Mouse (Mus musculus): ENCODE results near the gene Trio.

Trio gene

DNA sequence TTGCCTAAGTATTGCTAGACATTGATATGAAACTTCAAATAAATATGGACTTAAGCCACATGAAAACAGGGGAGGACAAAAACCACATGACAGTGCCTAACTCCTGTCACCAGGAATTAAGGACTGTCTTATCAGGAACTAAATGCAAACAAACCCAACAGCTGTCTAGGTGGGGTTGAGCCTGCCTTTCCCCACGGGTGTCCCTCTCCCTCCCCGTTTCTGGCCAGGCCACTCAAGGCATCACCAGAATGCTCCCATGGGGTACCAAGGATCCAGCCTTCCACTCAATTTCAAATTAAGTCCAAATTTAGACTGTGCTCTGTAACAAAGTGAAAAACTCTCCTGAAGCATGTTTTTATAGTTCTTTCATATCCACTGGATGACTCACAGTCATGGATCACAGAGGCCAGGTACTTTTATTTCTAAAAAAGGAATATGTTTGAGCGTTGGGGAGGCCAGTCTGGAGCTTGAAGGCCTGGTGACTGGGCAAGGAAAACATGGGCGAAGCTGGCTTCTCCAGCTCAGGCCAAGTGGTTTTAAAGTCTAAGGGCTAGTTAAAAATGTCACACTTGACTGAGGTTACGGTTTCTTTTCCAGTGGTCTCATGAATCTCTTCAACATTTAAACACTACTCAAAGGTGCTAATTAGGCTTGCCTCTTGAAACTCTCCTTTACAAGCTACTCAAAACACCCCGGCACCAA is 33.6 kb downstream of the Trio start:
- DNase-seq (ENCODE audit: low spot score): no peak

GRCm38 (mm10) chr15:27991066-27991701 is 34.5 kb downstream of the Trio start:
- DNase-seq (ENCODE audit: low spot score): no peak

- DNase-seq (ENCODE audit: low spot score): no peak
Measured at GRCm38 (mm10) chr15:27987979-27988378, 37.7 kb downstream of the Trio start.

DNA sequence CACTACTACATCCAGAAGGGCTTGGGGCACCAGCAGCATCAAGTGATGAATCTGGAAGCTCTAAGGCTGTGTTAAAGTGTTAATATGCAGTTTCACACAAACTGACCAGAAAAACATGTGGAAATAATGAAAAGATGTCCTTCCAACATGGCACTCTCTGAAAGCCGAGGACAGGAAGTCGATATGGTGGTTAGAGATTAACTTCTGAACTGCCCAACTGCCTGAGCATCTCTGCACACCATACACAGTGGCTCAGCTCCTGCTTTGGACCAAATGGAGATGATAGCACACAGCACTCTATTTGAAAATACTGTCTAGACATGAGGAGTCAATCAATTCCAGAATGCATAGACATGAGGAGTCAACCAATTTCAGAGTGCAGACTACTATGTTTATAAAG is 40.8 kb downstream of the Trio start:
- DNase-seq (ENCODE audit: low spot score): no peak

DNA sequence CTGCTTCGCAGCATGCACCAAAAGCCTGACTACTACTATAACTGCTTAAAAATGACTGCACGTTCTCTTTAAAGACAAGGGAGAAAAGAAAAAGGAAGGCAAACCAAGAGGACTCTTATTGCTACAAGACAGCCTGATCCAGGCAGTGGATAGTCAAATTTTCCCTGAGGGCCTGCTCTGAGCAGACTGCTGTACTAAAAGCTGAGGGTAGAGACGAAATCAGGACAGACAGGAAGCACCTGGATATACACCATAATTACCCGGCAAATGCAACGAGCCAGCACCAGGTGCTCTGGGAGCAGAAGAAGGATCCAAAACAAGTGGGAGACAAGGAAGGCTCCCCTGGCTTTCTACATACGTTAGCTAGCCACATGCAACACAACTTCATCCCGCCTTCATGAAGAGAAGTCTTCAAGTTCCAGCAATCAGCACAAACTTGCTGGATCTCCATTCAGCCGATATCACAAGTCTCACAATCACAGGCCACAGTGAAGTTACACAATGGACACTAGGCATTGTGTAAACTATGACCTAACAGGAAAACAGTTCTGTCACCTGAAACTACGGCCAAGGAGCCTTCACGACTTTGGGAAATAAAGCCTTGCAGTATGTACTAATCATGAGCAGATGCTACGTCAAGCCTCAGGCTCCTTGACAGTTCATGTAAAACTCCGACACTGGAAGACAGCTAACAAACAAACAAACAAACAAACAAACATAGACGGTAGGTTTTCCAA is 43.7 kb downstream of the Trio start:
- peak; percentile 10 for DNase-seq (ENCODE audit: low spot score)

GRCm38 (mm10) chr15:27981258-27981657 is 44.4 kb downstream of the Trio start:
- DNase-seq (ENCODE audit: low spot score): no peak

- DNase-seq (ENCODE audit: low spot score): no peak
Measured at GRCm38 (mm10) chr15:27980436-27980835, 45.2 kb downstream of the Trio start.

DNA sequence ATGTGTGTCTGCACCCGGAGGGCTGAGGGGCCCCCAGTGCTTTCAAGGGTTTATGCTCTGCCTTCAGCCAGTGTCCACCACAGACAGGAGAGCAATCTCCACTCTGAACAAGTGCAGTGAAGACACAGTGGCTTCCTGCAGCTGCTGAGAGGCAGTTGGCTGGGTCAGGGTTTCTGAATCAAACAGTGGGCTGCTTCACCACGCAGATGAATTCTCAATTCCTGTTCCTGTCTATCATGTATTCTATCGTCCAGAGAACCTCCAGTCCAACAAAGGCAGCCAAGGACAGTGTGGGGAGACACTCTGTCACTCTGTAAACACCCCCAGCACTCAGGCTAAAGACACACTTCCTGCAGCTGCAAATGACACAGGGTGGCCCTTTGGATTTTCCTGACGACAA is 48.7 kb downstream of the Trio start:
- DNase-seq (ENCODE audit: low spot score): no peak

DNA sequence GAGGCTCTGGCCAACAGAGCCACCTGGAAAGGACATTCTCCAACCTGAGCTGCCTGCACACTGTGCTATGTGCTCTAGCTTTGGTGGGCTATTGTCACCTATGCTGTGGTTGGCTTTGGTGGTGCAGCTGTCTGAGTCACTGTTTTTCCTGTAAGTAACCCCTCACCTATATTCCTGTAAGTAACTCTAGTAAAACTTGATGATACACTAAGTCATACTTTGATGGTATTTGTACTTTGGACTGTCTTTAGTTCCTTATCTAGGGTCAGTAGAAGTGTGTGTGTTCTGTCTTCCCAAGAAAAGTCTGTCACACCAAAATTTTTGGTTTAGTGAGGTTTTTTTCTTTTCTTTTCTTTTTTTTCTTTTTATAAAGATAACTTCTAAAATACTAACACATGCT is 49.3 kb downstream of the Trio start:
- no peak for DNase-seq (ENCODE audit: low spot score)

GRCm38 (mm10) chr15:27974637-27975036 is 51.0 kb downstream of the Trio start:
- no peak for DNase-seq (ENCODE audit: low spot score)

GRCm38 (mm10) chr15:27968183-27968582 is 57.5 kb downstream of the Trio start:
- no peak for DNase-seq (ENCODE audit: low spot score)

DNA sequence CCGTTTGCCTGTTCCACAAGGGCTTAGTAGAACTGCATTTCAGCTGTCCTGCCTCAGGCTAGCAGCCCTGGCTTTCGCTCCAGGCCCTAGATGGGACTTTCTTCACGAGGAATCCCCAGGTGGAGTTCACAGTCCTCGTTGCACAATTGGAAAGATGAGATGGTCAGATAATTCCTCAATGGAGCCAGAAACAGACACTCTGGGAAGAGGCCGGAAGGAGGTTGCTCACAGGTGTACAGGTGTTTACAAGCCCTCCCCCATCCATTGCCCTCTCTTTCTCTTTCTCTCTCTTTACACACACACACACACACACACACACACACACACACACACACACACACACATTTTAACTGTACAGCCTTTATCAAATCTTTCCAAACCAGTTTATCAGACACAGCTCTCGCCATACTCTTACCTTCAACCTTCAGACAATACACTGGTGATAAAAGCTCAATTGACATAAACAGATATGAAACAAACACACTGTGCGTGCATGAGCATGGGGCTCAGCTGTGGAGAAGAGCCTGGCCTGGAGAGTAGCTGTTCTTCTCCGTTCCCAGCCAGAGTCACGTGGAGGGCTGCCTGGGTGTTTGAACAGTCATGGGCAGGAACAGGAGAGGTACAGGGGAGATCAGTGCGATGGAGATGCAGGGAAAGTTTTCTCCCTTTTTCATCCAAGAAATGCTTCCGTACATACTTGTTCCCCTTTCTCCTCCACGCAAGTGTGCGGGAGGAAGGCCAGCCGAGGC is 58.3 kb downstream of the Trio start:
- DNase-seq (ENCODE audit: low spot score): no peak

DNA sequence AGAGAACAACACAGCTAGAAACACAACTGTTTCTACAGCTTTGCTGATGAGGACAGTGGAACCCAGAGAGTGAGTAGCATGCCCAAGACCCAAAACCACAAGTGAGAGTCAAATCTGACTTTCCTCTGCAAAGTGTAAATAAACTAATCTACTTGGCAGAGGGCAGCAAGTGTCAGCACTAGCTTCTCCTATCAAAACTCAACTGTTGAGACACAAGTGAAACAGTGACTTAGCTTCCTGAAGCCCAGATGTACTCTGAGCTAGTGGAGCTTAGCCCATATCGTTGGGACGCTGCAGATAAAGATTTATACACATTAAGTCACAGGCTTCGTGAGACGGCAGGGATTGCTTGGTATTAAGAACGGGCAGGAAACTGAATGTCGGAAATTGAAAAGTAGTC is 60.8 kb downstream of the Trio start:
- no peak for DNase-seq (ENCODE audit: low spot score)

DNA sequence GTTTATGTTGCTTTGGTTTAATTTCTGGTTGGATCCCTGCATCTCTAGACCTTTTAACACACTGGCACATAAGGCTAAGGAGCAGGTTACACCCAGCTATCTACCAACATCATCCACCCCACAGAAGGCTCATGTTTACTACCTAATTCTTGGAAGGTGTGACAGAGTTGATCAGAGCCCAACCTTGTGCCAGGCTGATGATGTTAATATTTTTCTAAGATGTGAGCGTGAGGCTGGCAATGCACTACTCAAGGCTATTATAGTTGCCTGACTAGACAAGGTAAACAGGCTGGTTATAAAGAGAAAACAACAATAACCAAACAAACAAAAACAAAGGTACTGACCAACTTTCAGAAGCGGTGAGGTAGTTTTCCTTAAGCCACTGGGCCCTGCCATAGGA is 62.1 kb downstream of the Trio start:
- DNase-seq (ENCODE audit: low spot score): no peak

GRCm38 (mm10) chr15:27960642-27961041 is 65.0 kb downstream of the Trio start:
- no peak for DNase-seq (ENCODE audit: low spot score)

GRCm38 (mm10) chr15:27957867-27958266 is 67.8 kb downstream of the Trio start:
- DNase-seq (ENCODE audit: low spot score): no peak

- no peak for DNase-seq (ENCODE audit: low spot score)
Measured at GRCm38 (mm10) chr15:27955614-27956013, 70.0 kb downstream of the Trio start.

DNA sequence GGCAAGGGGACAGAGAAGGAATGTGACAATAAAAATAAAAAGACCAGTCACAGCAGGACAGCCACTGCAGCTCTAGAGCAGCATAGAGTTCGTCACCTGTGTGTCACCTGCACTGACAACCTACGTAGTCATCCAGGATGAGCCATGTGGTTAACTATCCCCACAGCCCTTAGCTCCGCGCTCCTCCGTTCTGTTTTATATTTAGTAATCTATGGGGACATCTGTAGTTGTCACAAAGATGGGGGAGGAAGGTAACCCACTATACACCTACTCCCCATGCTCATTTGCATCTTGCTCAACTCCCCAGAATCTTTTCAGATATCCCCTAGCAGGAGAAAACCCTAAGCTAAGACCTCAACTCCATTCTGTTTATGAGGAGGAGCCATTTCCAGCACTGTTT is 71.3 kb downstream of the Trio start:
- DNase-seq (ENCODE audit: low spot score): no peak

DNA sequence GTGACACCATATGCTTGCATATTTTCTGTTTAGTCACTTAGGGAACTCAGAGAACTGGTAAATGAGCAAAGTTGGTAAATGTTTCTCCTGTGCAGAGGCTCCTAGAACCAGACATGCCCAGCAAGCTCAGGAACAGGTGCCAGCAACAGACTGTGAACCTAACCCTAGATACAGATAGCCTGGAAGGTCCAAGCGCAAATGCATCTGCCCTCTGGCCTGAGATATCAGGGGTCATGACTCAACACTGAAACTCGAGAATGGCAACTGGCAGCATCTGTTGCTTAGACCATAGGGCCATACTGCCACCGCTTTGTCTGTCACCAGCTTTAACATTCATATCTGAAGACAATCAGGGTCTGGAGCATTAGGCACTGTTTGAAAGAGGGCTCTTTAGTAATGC is 72.1 kb downstream of the Trio start:
- DNase-seq (ENCODE audit: low spot score): peak; percentile 10

- no peak for DNase-seq (ENCODE audit: low spot score)
Measured at GRCm38 (mm10) chr15:27951195-27951594, 74.5 kb downstream of the Trio start.

- no peak for DNase-seq (ENCODE audit: low spot score)
Measured at GRCm38 (mm10) chr15:27949196-27949595, 76.5 kb downstream of the Trio start.

DNA sequence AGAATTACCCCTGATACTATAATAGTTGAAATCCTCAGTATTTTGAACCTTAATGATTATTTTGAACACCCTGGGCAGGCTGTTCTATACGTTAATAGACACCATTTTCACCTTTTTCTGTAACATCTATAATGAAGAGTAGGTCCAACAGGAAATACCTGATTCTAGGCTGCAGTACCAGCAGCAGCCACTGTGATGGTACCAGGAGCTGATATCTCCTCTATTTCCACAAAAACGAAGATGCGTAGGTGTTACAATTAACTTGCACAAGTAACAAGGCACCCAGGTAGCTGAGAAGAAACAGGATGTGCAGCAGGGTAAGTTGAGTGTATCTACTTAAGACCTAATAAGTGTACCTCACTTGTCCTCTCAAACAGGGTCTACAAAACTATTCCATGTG is 77.8 kb downstream of the Trio start:
- no peak for DNase-seq (ENCODE audit: low spot score)

- DNase-seq (ENCODE audit: low spot score): no peak
Measured at GRCm38 (mm10) chr15:27945570-27945969, 80.1 kb downstream of the Trio start.

All from adipocyte (in vitro differentiated cells).